Mouse (Mus musculus): ENCODE measurements at regions not wholly inside any gene's neighbourhood (a gene's known extent, or its start where the extent isn't known, plus 50 kb on each side); places are given as distances from the start of the nearest gene placed in this dataset.
"Not testable (repeated sequence)": the region's sequence is repeated elsewhere in the genome, so short reads cannot be mapped to it uniquely, and the experiment has no call there.

GRCm38 (mm10) chr3:60798461-60798860, 204.1 kb upstream of the P2ry1 start:
- no peak for ATAC-seq (ENCODE audit: insufficient number of reproducible peaks, low FRiP score, low TSS enrichment)

- ATAC-seq (ENCODE audit: insufficient number of reproducible peaks, low FRiP score, low TSS enrichment): no peak
Observed at GRCm38 (mm10) chr3:60798862-60799261, 203.7 kb upstream of the P2ry1 start.

GRCm38 (mm10) chr3:60804711-60805293, 197.8 kb upstream of the P2ry1 start:
- ATAC-seq (ENCODE audit: insufficient number of reproducible peaks, low FRiP score, low TSS enrichment): no peak

- no peak for ATAC-seq (ENCODE audit: insufficient number of reproducible peaks, low FRiP score, low TSS enrichment)
Observed at GRCm38 (mm10) chr3:60811924-60812323, 190.7 kb upstream of the P2ry1 start.

- no peak for ATAC-seq (ENCODE audit: insufficient number of reproducible peaks, low FRiP score, low TSS enrichment)
Observed at GRCm38 (mm10) chr3:60813485-60813884, 189.1 kb upstream of the P2ry1 start.

GRCm38 (mm10) chr3:60819684-60820281, 182.8 kb upstream of the P2ry1 start:
- ATAC-seq (ENCODE audit: insufficient number of reproducible peaks, low FRiP score, low TSS enrichment): no peak

DNA sequence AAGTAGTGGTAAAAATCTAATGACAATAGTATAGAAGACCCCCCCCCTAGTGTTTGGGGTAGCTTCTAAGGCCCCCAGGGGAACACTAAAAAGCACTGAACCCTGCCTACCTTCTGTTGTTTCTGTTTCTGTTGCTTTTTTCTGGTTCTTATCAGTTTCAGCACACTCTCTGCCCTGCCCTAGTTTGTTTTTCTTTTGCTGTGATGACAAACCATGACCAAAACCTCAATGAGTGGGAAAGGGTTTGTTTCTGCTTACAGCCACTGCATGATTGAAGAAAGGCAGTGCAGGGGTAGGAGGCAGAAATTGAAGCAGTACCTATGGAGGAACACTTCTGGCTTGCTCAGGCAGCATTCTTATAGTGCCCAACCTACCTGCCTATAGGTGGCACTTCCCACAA, 181.1 kb upstream of the P2ry1 start:
- no peak for ATAC-seq (ENCODE audit: insufficient number of reproducible peaks, low FRiP score, low TSS enrichment)

DNA sequence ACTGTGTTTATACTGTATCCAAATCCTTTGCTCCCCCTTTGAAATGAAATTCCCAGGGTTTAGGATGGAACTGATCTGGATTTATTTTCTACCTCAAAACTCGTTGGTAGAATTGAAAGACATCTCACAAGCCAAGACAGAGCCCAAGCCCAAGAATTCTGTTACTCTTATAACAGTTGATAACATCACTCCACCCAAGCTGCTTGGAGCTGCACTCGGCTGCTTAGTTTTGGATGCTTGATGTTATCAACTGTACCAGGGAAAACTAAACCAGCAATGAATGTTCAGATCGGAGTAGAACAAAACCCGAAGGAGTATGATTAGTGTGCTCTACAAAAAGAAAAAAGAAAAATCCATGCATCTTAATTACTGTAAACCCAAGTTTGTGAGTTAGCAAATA, 175.8 kb upstream of the P2ry1 start:
- no peak for ATAC-seq (ENCODE audit: insufficient number of reproducible peaks, low FRiP score, low TSS enrichment)

DNA sequence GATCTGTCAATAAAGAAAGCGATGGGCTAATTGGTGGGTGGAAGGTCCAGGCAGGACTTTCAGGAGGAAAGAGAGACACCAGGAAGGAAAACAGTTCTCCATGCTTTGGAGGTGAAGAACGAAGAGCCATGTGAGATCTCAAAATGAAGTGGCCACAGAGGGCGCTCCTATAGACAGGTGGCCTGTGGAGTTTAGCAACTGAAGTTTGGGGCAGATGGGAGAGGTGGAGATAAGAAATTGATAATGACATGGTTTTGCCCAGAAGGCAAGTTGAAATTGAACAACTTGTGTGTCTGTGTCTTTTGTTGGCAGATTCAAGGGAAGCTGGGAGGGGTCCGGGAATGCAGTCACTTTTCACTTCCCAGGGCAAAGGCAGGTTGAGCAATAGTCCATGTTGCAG, 170.2 kb upstream of the P2ry1 start:
- ATAC-seq (ENCODE audit: insufficient number of reproducible peaks, low FRiP score, low TSS enrichment): no peak

DNA sequence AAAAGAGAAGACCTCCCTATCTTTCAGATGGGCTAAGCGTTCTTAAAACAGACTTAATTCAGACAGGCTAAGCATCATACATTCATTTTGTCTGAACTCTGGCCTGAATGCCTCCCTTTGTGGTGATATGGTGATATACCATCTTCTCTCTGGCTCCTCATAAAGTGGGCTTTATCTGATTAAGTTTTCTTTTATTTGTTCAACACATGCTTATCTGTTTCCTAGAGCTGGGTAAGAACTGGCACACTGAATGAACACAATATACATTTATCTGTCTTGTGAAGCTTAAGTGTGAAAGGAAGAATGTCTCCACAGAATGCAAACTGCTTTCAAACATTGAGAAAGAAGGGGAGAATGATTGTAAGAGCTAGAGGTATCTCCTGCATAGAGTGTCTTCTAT, 160.7 kb upstream of the P2ry1 start:
- no peak for ATAC-seq (ENCODE audit: insufficient number of reproducible peaks, low FRiP score, low TSS enrichment)

DNA sequence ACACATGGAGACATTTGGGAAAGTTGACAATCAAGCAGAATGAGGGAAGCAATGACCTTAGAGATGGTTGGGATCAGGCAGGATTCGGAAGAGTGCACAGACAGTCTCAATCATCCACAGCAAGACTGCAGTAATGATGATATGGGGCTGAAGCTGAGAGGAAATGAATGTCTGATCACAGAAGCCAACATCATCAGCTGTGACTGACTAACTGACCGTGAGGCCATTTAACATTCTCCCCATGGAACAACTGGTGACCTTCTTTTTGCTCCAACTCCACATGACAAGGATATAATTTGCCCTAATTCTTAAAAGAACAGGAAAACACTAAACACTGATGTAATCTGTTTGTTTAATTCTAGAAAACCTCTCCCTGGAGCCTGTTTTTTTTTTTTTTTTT, 157.3 kb upstream of the P2ry1 start:
- no peak for ATAC-seq (ENCODE audit: insufficient number of reproducible peaks, low FRiP score, low TSS enrichment)

GRCm38 (mm10) chr3:60848437-60848836, 154.2 kb upstream of the P2ry1 start:
- no peak for ATAC-seq (ENCODE audit: insufficient number of reproducible peaks, low FRiP score, low TSS enrichment)

- no peak for ATAC-seq (ENCODE audit: insufficient number of reproducible peaks, low FRiP score, low TSS enrichment)
Observed at GRCm38 (mm10) chr3:60853773-60854172, 148.8 kb upstream of the P2ry1 start.

DNA sequence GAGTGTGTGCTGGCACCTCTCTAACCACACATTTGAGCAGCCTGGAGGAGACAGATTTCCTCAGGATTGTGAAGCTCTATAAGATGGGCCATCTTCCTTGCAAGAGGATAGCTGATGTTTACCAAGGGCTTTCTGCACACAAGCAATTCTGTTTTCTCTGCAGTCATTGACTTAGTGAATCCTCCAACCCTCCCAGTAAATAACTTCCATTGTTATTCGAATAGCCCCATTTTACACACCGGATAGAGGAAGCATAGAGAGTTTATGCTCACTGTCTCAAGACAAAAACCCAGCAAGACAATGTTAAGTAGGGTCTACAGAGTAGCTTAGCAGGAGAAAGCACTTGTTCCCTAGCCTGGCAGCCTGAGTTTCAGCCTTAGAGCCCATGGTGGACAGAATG, 146.9 kb upstream of the P2ry1 start:
- ATAC-seq (ENCODE audit: insufficient number of reproducible peaks, low FRiP score, low TSS enrichment): no peak

GRCm38 (mm10) chr3:60858474-60859118, 144.0 kb upstream of the P2ry1 start:
- no peak for ATAC-seq (ENCODE audit: insufficient number of reproducible peaks, low FRiP score, low TSS enrichment)

- ATAC-seq (ENCODE audit: insufficient number of reproducible peaks, low FRiP score, low TSS enrichment): no peak
Observed at GRCm38 (mm10) chr3:60859119-60859515, 143.5 kb upstream of the P2ry1 start.

- ATAC-seq (ENCODE audit: insufficient number of reproducible peaks, low FRiP score, low TSS enrichment): not testable (repeated sequence)
Observed at GRCm38 (mm10) chr3:60876858-60877257, 125.7 kb upstream of the P2ry1 start.

- no peak for ATAC-seq (ENCODE audit: insufficient number of reproducible peaks, low FRiP score, low TSS enrichment)
Observed at GRCm38 (mm10) chr3:60878880-60879279, 123.7 kb upstream of the P2ry1 start.

DNA sequence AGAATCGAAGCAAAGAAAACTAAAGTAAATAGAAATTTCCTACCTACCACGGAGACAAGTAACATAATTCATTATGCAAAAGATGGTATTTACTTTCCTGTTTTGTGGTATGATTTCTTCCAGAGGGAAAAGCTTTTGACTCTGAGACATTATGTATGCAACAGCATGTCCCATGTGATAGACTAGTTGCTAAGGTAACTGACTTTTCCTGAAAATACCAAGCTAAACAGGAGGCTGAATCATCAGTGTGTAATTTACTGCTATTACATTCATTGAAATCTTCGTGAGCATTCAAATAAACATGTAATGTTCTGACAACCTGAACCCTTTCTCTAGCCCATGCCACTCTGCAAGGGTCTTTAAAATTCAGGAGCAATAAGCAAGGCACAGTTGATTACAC, 118.6 kb upstream of the P2ry1 start:
- ATAC-seq (ENCODE audit: insufficient number of reproducible peaks, low FRiP score, low TSS enrichment): no peak

DNA sequence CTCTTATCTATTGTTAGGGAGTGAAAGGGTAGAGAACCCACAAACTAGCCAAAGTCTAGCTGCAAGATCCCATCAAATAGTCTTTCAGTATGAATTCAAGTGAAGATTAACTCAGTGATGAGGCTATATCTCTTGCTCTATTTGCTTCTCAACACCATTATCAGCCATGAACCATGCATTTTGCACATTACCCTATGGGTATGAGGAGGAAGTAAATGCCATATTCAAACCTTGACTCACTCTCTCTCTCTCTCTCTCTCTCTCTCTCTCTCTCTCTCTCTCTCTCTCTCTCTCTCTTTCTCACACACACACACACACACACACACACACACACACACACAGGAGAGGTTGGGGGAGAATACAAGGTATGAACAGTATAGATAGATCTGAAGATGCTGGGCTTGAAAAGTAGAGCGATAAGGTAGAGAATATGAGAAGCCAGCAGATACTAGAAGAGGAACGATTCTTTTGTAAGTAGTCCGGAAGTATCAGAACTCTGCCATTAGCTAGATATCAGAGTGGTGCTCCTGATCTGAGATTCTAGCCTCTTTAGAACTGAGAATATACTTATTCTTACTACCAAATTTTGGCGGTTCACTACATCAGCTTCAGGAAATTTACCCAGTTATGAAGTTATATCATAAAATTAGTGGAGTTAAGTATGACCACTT, 113.3 kb upstream of the P2ry1 start:
- ATAC-seq (ENCODE audit: insufficient number of reproducible peaks, low FRiP score, low TSS enrichment): no peak

GRCm38 (mm10) chr3:60897628-60898269, 104.8 kb upstream of the P2ry1 start:
- no peak for ATAC-seq (ENCODE audit: insufficient number of reproducible peaks, low FRiP score, low TSS enrichment)

Measured in cerebellum, adult (tissue).